Mouse (Mus musculus): ENCODE data around the gene Gstm2. TPM values are rescaled to one million over a fixed set of nuclear protein-coding genes. Genes with fewer than 3 reads are reported as not detected.

The Gstm2 gene
- total and polyA plus RNA-seq, 3 experiments = 0.13 to 0.53 TPM; not detected in 1

GRCm38 (mm10) chr3:107943239-107943990, 42.8 kb downstream of the Gstm2 start, which contains the start of gene Gstm6:
Gstm6 (minus strand) TSS chr3:107943749.
- no peak within 1 kb of the TSS for H3K9ac ChIP-seq (ENCODE audit: insufficient read depth, low read depth)

GRCm38 (mm10) chr3:107941261-107941660, 45.0 kb downstream of the Gstm2 start:
- Histone ChIP-seq H3K27ac (ENCODE audit: insufficient read depth, low read depth) (no peak overlapping the region), H3K4me3 (replicated peaks in 1 of 3; ENCODE audit: low read depth in 2 of 3, low read length in 2 of 3, poor library complexity in 1 of 3) (no peak overlapping the region), H3K79me2 (replicated peaks; ENCODE audit: control insufficient read depth, extremely low read depth, insufficient read depth, poor library complexity, severe bottlenecking) (no peaks in the 10 kb centered on the region), H3K4me2 (ENCODE audit: insufficient read depth, low read depth, poor library complexity, severe bottlenecking) (no peak overlapping the region), H3K36me3 (replicated peaks in 1 of 2; ENCODE audit: control insufficient read depth in 1 of 2, insufficient read depth in 1 of 2, low read length in 1 of 2) (no peaks in the 10 kb centered on the region), H3K4me1 (ENCODE audit: control insufficient read depth in 1 of 2, insufficient read depth in 2 of 2) (peaks cover 8 to 13% of the 10 kb centered on the region in 2 experiments), H3K9me3 (replicated peaks; ENCODE audit: low read length) (peaks cover 3% of the 10 kb centered on the region), H3K27me3 (replicated peaks) (peaks cover 2% of the 10 kb centered on the region), H3K9ac (ENCODE audit: insufficient read depth, low read depth) (no peak overlapping the region)
- TF ChIP-seq UBTF (IDR thresholded peaks at IDR 0.05; ENCODE audit: low read depth, low read length) (no peak), ZMIZ1 (IDR thresholded peaks at IDR 0.05; ENCODE audit: low read depth, low read length) (no peak), MYC (IDR thresholded peaks at IDR 0.05; ENCODE audit: low read depth, low read length) (no peak), E2F4 (IDR thresholded peaks at IDR 0.05; ENCODE audit: insufficient replicate concordance, low read depth, low read length) (no peak), CTCF (conservative IDR thresholded peaks at IDR 0.05 in 1 of 2, IDR thresholded peaks at IDR 0.05 in 1 of 2; ENCODE audit: low read depth in 2 of 2, low read length in 2 of 2) (no peak), POLR2A (IDR thresholded peaks at IDR 0.05; ENCODE audit: low read depth, low read length) (no peak), HCFC1 (IDR thresholded peaks at IDR 0.05; ENCODE audit: low read depth, low read length) (no peak), TCF12 (IDR thresholded peaks at IDR 0.05; ENCODE audit: low read depth, low read length) (no peak), MXI1 (IDR thresholded peaks at IDR 0.05; ENCODE audit: low read depth, low read length) (no peak)
- in situ Hi-C loops (cut with MboI; ENCODE audit: low pct_ligation_motif_present, low pct_unique_long_range_greater_than_20kb, low sequenced_read_pairs) (loop anchor here (5.0 kb wide), 1 partner anchor 126 kb away; no protein-coding TSS in a partner anchor), dilution Hi-C loops (cut with MboI; ENCODE audit: extremely low pct_ligation_motif_present, extremely low pct_unique_long_range_greater_than_20kb, low sequenced_read_pairs) (no loop called here)
- DNase-seq (ENCODE audit: extremely low read depth) = no peak

More at GRCm38 (mm10) chr3:107943239-107943990, 42.8 kb downstream of the Gstm2 start, which contains the start of gene Gstm6:
- peaks cover 3% of the 10 kb centered on the region for H3K9me3 ChIP-seq (replicated peaks; ENCODE audit: low read length)
- H3K4me2 ChIP-seq (ENCODE audit: insufficient read depth, low read depth, poor library complexity, severe bottlenecking) = no peak within 1 kb of the TSS
- DNase-seq (ENCODE audit: extremely low read depth) = no peak
- peaks cover 2% of the 10 kb centered on the region for H3K27me3 ChIP-seq (replicated peaks)
- H3K4me3 ChIP-seq (replicated peaks in 1 of 3; ENCODE audit: low read depth in 2 of 3, low read length in 2 of 3, poor library complexity in 1 of 3) = no peak within 1 kb of the TSS
- no peak within 1 kb of the TSS for H3K27ac ChIP-seq (ENCODE audit: insufficient read depth, low read depth)
- dilution Hi-C loops (cut with MboI; ENCODE audit: extremely low pct_ligation_motif_present, extremely low pct_unique_long_range_greater_than_20kb, low sequenced_read_pairs) (no loop called here), in situ Hi-C loops (cut with MboI; ENCODE audit: low pct_ligation_motif_present, low pct_unique_long_range_greater_than_20kb, low sequenced_read_pairs) (loop anchor here (5.0 kb wide), 1 partner anchor 124 kb away; no protein-coding TSS in a partner anchor)
- H3K36me3 ChIP-seq (replicated peaks in 1 of 2; ENCODE audit: control insufficient read depth in 1 of 2, insufficient read depth in 1 of 2, low read length in 1 of 2) = no peaks in the 10 kb centered on the region
- no peak for TF ChIP-seq RAD21 (IDR thresholded peaks at IDR 0.05; ENCODE audit: low read depth, low read length)
- peaks cover 8 to 17% of the 10 kb centered on the region in 2 experiments for H3K4me1 ChIP-seq (ENCODE audit: control insufficient read depth in 1 of 2, insufficient read depth in 2 of 2)
- no peaks in the 10 kb centered on the region for H3K79me2 ChIP-seq (replicated peaks; ENCODE audit: control insufficient read depth, extremely low read depth, insufficient read depth, poor library complexity, severe bottlenecking)

- Histone ChIP-seq H3K4me3 (replicated peaks in 1 of 3; ENCODE audit: low read depth in 2 of 3, low read length in 2 of 3, poor library complexity in 1 of 3) (no peak overlapping the region), H3K36me3 (replicated peaks in 1 of 2; ENCODE audit: control insufficient read depth in 1 of 2, insufficient read depth in 1 of 2, low read length in 1 of 2) (no peaks in the 10 kb centered on the region), H3K9me3 (replicated peaks; ENCODE audit: low read length) (peaks cover 3% of the 10 kb centered on the region), H3K9ac (ENCODE audit: insufficient read depth, low read depth) (no peak overlapping the region), H3K27ac (ENCODE audit: insufficient read depth, low read depth) (no peak overlapping the region), H3K4me2 (ENCODE audit: insufficient read depth, low read depth, poor library complexity, severe bottlenecking) (no peak overlapping the region), H3K4me1 (ENCODE audit: control insufficient read depth in 1 of 2, insufficient read depth in 2 of 2) (peaks cover 5 to 8% of the 10 kb centered on the region in 2 experiments; a peak in 2 of 4 replicates), H3K79me2 (replicated peaks; ENCODE audit: control insufficient read depth, extremely low read depth, insufficient read depth, poor library complexity, severe bottlenecking) (no peaks in the 10 kb centered on the region), H3K27me3 (replicated peaks) (peaks cover 2% of the 10 kb centered on the region)
- in situ Hi-C loops (cut with MboI; ENCODE audit: low pct_ligation_motif_present, low pct_unique_long_range_greater_than_20kb, low sequenced_read_pairs) (loop anchor here (5.0 kb wide), 1 partner anchor 127 kb away; no protein-coding TSS in a partner anchor), dilution Hi-C loops (cut with MboI; ENCODE audit: extremely low pct_ligation_motif_present, extremely low pct_unique_long_range_greater_than_20kb, low sequenced_read_pairs) (no loop called here)
- TF ChIP-seq ZC3H11A (IDR thresholded peaks at IDR 0.05; ENCODE audit: low read depth, low read length) = no peak
- TF ChIP-seq USF2 (conservative IDR thresholded peaks at IDR 0.05; ENCODE audit: low read depth, low read length) = no peak
- no peak for TF ChIP-seq IRF4 (IDR thresholded peaks at IDR 0.05; ENCODE audit: low read depth, low read length)
- DNase-seq (ENCODE audit: extremely low read depth) = no peak
Observed at GRCm38 (mm10) chr3:107940524-107940923, 45.7 kb downstream of the Gstm2 start.
